In the genomic region with DNA sequence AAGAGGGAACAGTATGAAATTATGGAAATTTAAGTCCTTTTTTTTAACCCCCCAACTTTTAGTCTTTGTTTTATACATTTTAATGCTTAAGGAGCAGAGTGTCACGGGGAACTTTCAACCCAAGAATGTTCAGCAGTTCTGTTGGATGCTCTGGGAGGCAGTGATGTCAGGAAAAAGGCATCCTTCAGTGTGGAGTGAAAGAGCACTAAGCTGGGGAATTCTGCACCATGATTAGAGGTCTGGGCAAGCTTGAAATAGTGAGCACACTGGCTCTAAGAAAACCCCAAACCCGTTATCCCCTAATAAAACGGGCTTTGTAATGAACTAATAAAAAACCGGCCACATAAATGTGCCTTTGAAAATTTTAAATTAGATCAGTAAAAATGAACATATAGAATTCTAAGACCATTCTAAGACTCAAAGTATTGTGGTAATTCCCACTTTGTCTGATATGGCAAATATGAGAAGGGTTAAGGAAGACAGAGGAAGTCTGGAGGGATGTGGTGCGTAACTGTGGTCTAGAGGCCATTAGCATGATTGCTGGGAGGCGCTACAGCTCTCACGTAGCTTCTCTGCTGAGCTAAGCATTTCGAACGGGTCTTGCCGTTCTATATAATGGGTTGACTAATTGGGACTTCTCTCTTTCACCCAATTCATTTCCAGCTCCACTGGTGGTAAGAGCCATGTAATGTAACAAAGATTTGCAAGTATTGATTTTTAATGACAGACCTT, we compare ENCODE assay signal across 28 mouse cellular contexts.
DNase-seq lines count a peak whose midpoint lies in the region; ATAC-seq and TF ChIP-seq lines count a peak whose summit lies in the region.
"Had no signal": no experiment of that assay in that cellular context is flagged by ENCODE, and none has a peak within 500 bp of the region (broad histone marks: within the 10 kb centered on the region; RNA-seq: fewer than 3 reads in every experiment).

No protein-coding gene starts in this region.

- peaks cover 25% of the 10 kb centered on the region for H3K4me1 ChIP-seq in heart, embryonic 13.5 days
- no peaks in the 10 kb centered on the region for H3K4me1 ChIP-seq in intestine, postnatal 0 days (replicated peaks; ENCODE audit: control insufficient read depth, insufficient read depth, low read length)
- H3K4me1 ChIP-seq: hindbrain, embryonic 15.5 days had no signal

- no peak overlapping the region for H3K4me3 ChIP-seq in heart, embryonic 13.5 days
- H3K4me3 ChIP-seq in intestine, postnatal 0 days (ENCODE audit: low read depth, low read length): no peak overlapping the region
- H3K4me3 ChIP-seq: embryonic facial prominence, embryonic 13.5 days; forebrain, embryonic 15.5 days; heart, embryonic 15.5 days; hindbrain, embryonic 15.5 days; myocyte; neural tube, embryonic 13.5 days had no signal

- no peak for DNase-seq in heart, postnatal 4 days
- peak; percentile 21 to 29 for DNase-seq in B cell, adult 2 months
- no peak for DNase-seq in ovary, adult 18-20 months (ENCODE audit: low spot score)
- DNase-seq: adrenal gland, adult 2 months; cerebellum, adult 11-12 months; cerebellum, postnatal 14 days; embryo, embryonic 11 days; gastrocnemius, postnatal 10 days; heart, postnatal 36 days; kidney, adult 8-10 months; kidney, postnatal 10 days; liver, postnatal 0 days; midbrain, embryonic 14.5 days; thymus, adult 18-20 months; thymus, postnatal 36 days had no signal

- H3K9me3 ChIP-seq in heart, embryonic 13.5 days: no peaks in the 10 kb centered on the region
- H3K9me3 ChIP-seq in intestine, postnatal 0 days (ENCODE audit: control insufficient read depth): no peaks in the 10 kb centered on the region
- H3K9me3 ChIP-seq: embryonic facial prominence, embryonic 13.5 days; forebrain, embryonic 15.5 days; heart, embryonic 15.5 days; hindbrain, embryonic 15.5 days; neural tube, embryonic 13.5 days had no signal

- no peak for ATAC-seq in heart, embryonic 13.5 days (ENCODE audit: extremely low read depth, insufficient number of reproducible peaks, low FRiP score, low TSS enrichment)
- peak; percentile 70 to 82; a peak in 3 of 4 replicates for ATAC-seq in hematopoietic stem cell, adult 5-6 weeks (replicated peaks in 1 of 2; ENCODE audit: insufficient read depth in 1 of 2, low FRiP score in 2 of 2, low TSS enrichment in 1 of 2, low read depth in 1 of 2, poor library complexity in 2 of 2, severe bottlenecking in 2 of 2)
- ATAC-seq in neutrophil, adult 5-6 weeks (ENCODE audit: extremely low read depth, insufficient number of reproducible peaks, low FRiP score, poor library complexity, severe bottlenecking): peak; percentile 41; the same call in 1 of the 2 replicates
- no peak for ATAC-seq in intestine, postnatal 0 days
- ATAC-seq: forebrain, embryonic 15.5 days; liver, postnatal 0 days; lung, postnatal 0 days had no signal

- H3K36me3 ChIP-seq in heart, embryonic 13.5 days: no peaks in the 10 kb centered on the region
- H3K36me3 ChIP-seq in intestine, postnatal 0 days (ENCODE audit: control insufficient read depth, insufficient read depth): no peaks in the 10 kb centered on the region
- H3K36me3 ChIP-seq: embryonic facial prominence, embryonic 13.5 days; forebrain, embryonic 15.5 days; heart, embryonic 15.5 days; hindbrain, embryonic 15.5 days; neural tube, embryonic 13.5 days had no signal

- no peaks in the 10 kb centered on the region for H3K27me3 ChIP-seq in heart, embryonic 13.5 days (replicated peaks)
- H3K27me3 ChIP-seq in intestine, postnatal 0 days (replicated peaks; ENCODE audit: control insufficient read depth, insufficient read depth, low read length): no peaks in the 10 kb centered on the region
- H3K27me3 ChIP-seq: embryonic facial prominence, embryonic 13.5 days; forebrain, embryonic 15.5 days; heart, embryonic 15.5 days; hindbrain, embryonic 15.5 days; neural tube, embryonic 13.5 days had no signal

- no peak overlapping the region for H3K9ac ChIP-seq in heart, embryonic 13.5 days
- H3K9ac ChIP-seq in intestine, postnatal 0 days (ENCODE audit: low read depth, low read length): no peak overlapping the region
- H3K9ac ChIP-seq: embryonic facial prominence, embryonic 13.5 days; forebrain, embryonic 15.5 days; heart, embryonic 15.5 days; hindbrain, embryonic 15.5 days; liver, postnatal 0 days; neural tube, embryonic 13.5 days had no signal

- H3K27ac ChIP-seq in heart, embryonic 13.5 days (replicated peaks): 0 out of 2 replicates have a peak overlapping the region, but pooled peaks have one; percentile 20
- no peak overlapping the region for H3K27ac ChIP-seq in intestine, postnatal 0 days (ENCODE audit: low read depth, low read length)
- H3K27ac ChIP-seq: embryonic facial prominence, embryonic 13.5 days; forebrain, embryonic 15.5 days; heart, embryonic 15.5 days; hindbrain, embryonic 15.5 days; macrophage; neural tube, embryonic 13.5 days had no signal

- WGBS in heart, embryonic 13.5 days: 73% methylated on average over 10 of the region's 10 CpGs
- 88% methylated on average over 10 of the region's 10 CpGs for WGBS in intestine, postnatal 0 days

- H3K4me2 ChIP-seq in heart, embryonic 13.5 days: no peak overlapping the region
- no peak overlapping the region for H3K4me2 ChIP-seq in intestine, postnatal 0 days (replicated peaks; ENCODE audit: low read depth)
- H3K4me2 ChIP-seq: embryonic facial prominence, embryonic 13.5 days; forebrain, embryonic 15.5 days; heart, embryonic 15.5 days; hindbrain, embryonic 15.5 days; liver, embryonic 11.5 days; neural tube, embryonic 13.5 days had no signal

- TF ChIP-seq CTCF in intestine, postnatal 0 days (IDR thresholded peaks at IDR 0.05; ENCODE audit: low read depth): no peak

Comparison
In these comparisons a context has a peak if more than half of its experiments do, and no peak if none do; other contexts are left out.
1. ATAC-seq: peak in hematopoietic stem cell, adult 5-6 weeks (2 of 2) and neutrophil, adult 5-6 weeks (single experiment); none in heart, embryonic 13.5 days (single experiment) and intestine, postnatal 0 days (single experiment).
2. DNase-seq: peak in B cell, adult 2 months (2 of 2); none in heart, postnatal 4 days (single experiment) and ovary, adult 18-20 months (single experiment).